Mouse (Mus musculus) forebrain, embryonic 11.5 days (tissue): ENCODE data around the gene 1190002N15Rik. TPM values are rescaled to one million over a fixed set of nuclear protein-coding genes. Genes with fewer than 3 reads are reported as not detected.

Experiments
- ATAC-seq: fragments of 200-750 bp; cut with Nextera tagmentation; replicated peaks from 2 replicates; pipeline ENCODE4 v1.8.0; 2017; ENCODE audit warnings: moderate TSS enrichment; ENCODE audit not compliant: low FRiP score
- DNase-seq: peaks from one replicate; pipeline ENCODE4 v3.0.0-alpha.2; 2017; ENCODE audit warnings: low spot score
- H3K27ac ChIP-seq: fragments of 300-500 bp; sonication (generic); 2 replicates; pipeline ENCODE4 v1.5.1; 2014; ENCODE audit warnings: low read depth, low read length
- H3K27me3 ChIP-seq: fragments of 300-500 bp; sonication (generic); 2 replicates; pipeline ENCODE4 v1.6.1; 2014; ENCODE audit warnings: mild to moderate bottlenecking, low read length, mixed read lengths; ENCODE audit not compliant: control insufficient read depth, insufficient read depth
- H3K36me3 ChIP-seq: fragments of 300-500 bp; sonication (generic); 2 replicates; pipeline ENCODE4 v1.6.1; 2014; ENCODE audit warnings: mild to moderate bottlenecking, low read length, moderate library complexity, mixed read lengths; ENCODE audit not compliant: control insufficient read depth, insufficient read depth
- H3K4me1 ChIP-seq: fragments of 300-500 bp; sonication (generic); replicated peaks from 2 replicates; pipeline ENCODE4 v1.6.1; 2014; ENCODE audit warnings: low read length, mixed read lengths; ENCODE audit not compliant: control insufficient read depth, insufficient read depth
- H3K4me2 ChIP-seq: fragments of 300-500 bp; sonication (generic); 2 replicates; pipeline ENCODE4 v1.6.1; 2014; ENCODE audit warnings: low read depth, mild to moderate bottlenecking, low read length, moderate library complexity, mixed read lengths; ENCODE audit not compliant: severe bottlenecking
- H3K4me3 ChIP-seq: fragments of 300-500 bp; sonication (generic); 2 replicates; pipeline ENCODE4 v1.5.1; 2014; ENCODE audit warnings: low read depth, low read length
- H3K9ac ChIP-seq: fragments of 300-500 bp; sonication (generic); 2 replicates; pipeline ENCODE4 v1.6.1; 2014; ENCODE audit warnings: low read length
- H3K9me3 ChIP-seq: fragments of 300-500 bp; sonication (generic); 2 replicates; pipeline ENCODE4 v1.6.1; 2016; ENCODE audit warnings: low read length, mixed read lengths; ENCODE audit not compliant: control insufficient read depth
- WGBS: fragments of 180-500 bp; shearing (Covaris S2); extraction: QIAGEN DNeasy Blood & Tissue Kit; methylation state at CpG from one replicate; pipeline ENCODE4 v1.1.7; 2014; 5-methylcytosine and 5-hydroxymethylcytosine counted together
- polyA plus RNA-seq: library from polyadenylated mRNA; unstranded; fragments of >200 nt; fragmentation: Nextera tagmentation; extraction: Ambion mirVana; gene quantifications from 2 replicates; pipeline ENCODE4 v1.2.1, GENCODE M21; 2014

The 1190002N15Rik gene
- 21.8 and 25.3 TPM in 2 replicates for polyA plus RNA-seq

- under 1% methylated on average over 68 of the region's 104 CpGs for WGBS
- ATAC-seq (peak; percentile 91), DNase-seq (peak; percentile 97)
- H3K27ac ChIP-seq, result peak within 1 kb of the TSS; percentile 90
- H3K4me1 ChIP-seq, result peaks cover 4% of the 10 kb centered on the region; the same call in 1 of the 2 replicates
- H3K36me3 ChIP-seq, result no peaks in the 10 kb centered on the region
- H3K9me3 ChIP-seq, result no peaks in the 10 kb centered on the region
- H3K9ac ChIP-seq, result peak within 1 kb of the TSS; percentile 81
- H3K27me3 ChIP-seq, result no peaks in the 10 kb centered on the region
- peak within 1 kb of the TSS; percentile 90 for H3K4me2 ChIP-seq
- H3K4me3 ChIP-seq, result peak within 1 kb of the TSS; percentile 72
Observed at GRCm38 (mm10) chr9:94537970-94538822, at the start of gene 1190002N15Rik. TSS of gene 1190002N15Rik (minus strand) at chr9:94538081.

DNA sequence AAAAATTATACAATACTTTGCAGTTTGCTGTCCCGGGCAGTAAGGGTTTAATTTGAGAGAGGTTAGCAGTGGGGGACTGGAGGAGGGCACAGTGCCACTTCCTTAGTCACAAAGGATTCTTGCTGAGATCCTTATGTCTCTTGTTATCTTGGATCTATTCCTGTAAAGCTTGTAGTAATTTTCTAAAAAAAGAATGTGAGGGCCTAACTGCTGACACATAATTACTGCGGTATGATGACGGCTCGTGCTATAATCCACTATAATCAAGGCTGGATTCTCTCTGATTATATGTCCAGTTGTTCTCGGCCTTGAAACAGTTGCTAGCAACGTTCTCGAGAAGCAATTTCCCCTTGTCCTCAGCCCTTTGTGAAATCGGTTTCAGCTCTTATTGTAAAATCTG is 44.4 kb upstream of the 1190002N15Rik start:
- H3K9me3 ChIP-seq, result no peaks in the 10 kb centered on the region
- H3K4me3 ChIP-seq, result no peak overlapping the region
- no peak for DNase-seq
- no peak overlapping the region for H3K9ac ChIP-seq
- no peaks in the 10 kb centered on the region for H3K4me1 ChIP-seq
- no peaks in the 10 kb centered on the region for H3K36me3 ChIP-seq
- 66% methylated on average over 8 of the region's 8 CpGs for WGBS
- H3K27me3 ChIP-seq, result no peaks in the 10 kb centered on the region
- no peak for ATAC-seq
- H3K27ac ChIP-seq, result no peak overlapping the region
- no peak overlapping the region for H3K4me2 ChIP-seq

GRCm38 (mm10) chr9:94581661-94582060 is 43.8 kb upstream of the 1190002N15Rik start:
- WGBS, result 94% methylated on average over 4 of the region's 4 CpGs
- ATAC-seq (no peak), DNase-seq (no peak)
- H3K9me3 ChIP-seq, result no peaks in the 10 kb centered on the region
- no peak overlapping the region for H3K27ac ChIP-seq
- no peak overlapping the region for H3K9ac ChIP-seq
- H3K36me3 ChIP-seq, result no peaks in the 10 kb centered on the region
- no peaks in the 10 kb centered on the region for H3K4me1 ChIP-seq
- H3K4me3 ChIP-seq, result no peak overlapping the region
- no peak overlapping the region for H3K4me2 ChIP-seq
- no peaks in the 10 kb centered on the region for H3K27me3 ChIP-seq

- Histone ChIP-seq H3K9me3 (no peaks in the 10 kb centered on the region), H3K9ac (no peak overlapping the region), H3K4me3 (no peak overlapping the region), H3K36me3 (no peaks in the 10 kb centered on the region), H3K27me3 (no peaks in the 10 kb centered on the region), H3K4me2 (no peak overlapping the region), H3K27ac (no peak overlapping the region), H3K4me1 (no peaks in the 10 kb centered on the region)
- DNase-seq (no peak), ATAC-seq (no peak)
- 89% methylated on average over 3 of the region's 3 CpGs for WGBS
Observed at GRCm38 (mm10) chr9:94580071-94580737, 42.3 kb upstream of the 1190002N15Rik start.

DNA sequence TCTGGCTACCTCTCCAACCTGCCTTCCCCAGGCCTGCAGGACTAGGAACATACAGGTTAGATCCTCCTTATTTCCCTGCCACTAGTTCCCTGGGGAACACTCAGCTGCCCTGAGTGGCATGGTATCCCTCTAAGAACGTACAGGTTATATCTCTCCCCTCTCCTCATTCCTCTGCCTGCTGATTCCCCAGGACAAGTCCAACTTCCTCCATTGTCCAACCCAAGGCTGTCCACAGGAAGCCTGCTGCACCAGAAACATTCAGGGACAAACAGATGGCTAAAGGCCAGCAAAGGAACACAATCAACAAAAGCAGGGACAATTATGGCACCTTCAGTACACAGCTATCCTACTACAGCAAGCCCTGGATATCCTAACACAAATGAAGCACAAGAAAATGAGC is 33.9 kb upstream of the 1190002N15Rik start:
- DNase-seq (no peak), ATAC-seq (no peak)
- Histone ChIP-seq H3K9me3 (no peaks in the 10 kb centered on the region), H3K4me1 (no peaks in the 10 kb centered on the region), H3K9ac (no peak overlapping the region), H3K4me2 (no peak overlapping the region), H3K36me3 (no peaks in the 10 kb centered on the region), H3K27me3 (no peaks in the 10 kb centered on the region), H3K27ac (no peak overlapping the region), H3K4me3 (no peak overlapping the region)
- 67% methylated on average over 1 of the region's 1 CpGs for WGBS

DNA sequence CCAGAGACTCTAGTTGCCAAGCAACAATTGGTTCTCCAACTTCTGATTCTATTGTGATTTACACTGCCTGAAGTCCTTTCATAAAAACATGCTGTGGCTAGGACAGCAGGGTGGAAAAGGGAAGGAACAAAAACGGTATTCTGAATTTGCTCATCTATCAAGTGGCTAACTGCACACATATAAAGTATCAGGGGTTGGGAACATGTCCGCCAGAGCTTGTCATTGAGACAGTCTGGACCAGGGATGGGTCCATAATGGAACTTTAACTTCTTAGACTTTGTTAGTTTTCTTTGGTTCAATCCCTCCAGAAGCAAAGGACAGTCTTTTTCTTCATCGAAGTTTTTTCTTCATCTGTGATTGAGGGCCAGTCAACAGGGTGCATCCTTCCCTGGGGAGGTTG is 30.5 kb upstream of the 1190002N15Rik start:
- DNase-seq (no peak), ATAC-seq (no peak)
- Histone ChIP-seq H3K9ac (no peak overlapping the region), H3K4me1 (no peaks in the 10 kb centered on the region), H3K4me3 (no peak overlapping the region), H3K9me3 (no peaks in the 10 kb centered on the region), H3K4me2 (no peak overlapping the region), H3K27me3 (no peaks in the 10 kb centered on the region), H3K36me3 (no peaks in the 10 kb centered on the region), H3K27ac (no peak overlapping the region)
- 84% methylated on average over 3 of the region's 3 CpGs for whole genome bisulfite sequencing

GRCm38 (mm10) chr9:94567722-94568314 is 29.9 kb upstream of the 1190002N15Rik start:
- H3K9ac ChIP-seq, result no peak overlapping the region
- no peak overlapping the region for H3K4me3 ChIP-seq
- WGBS, result 93% methylated on average over 5 of the region's 5 CpGs
- no peaks in the 10 kb centered on the region for H3K9me3 ChIP-seq
- DNase-seq (no peak), ATAC-seq (no peak)
- no peaks in the 10 kb centered on the region for H3K4me1 ChIP-seq
- no peak overlapping the region for H3K27ac ChIP-seq
- H3K36me3 ChIP-seq, result no peaks in the 10 kb centered on the region
- H3K27me3 ChIP-seq, result no peaks in the 10 kb centered on the region
- H3K4me2 ChIP-seq, result no peak overlapping the region

DNA sequence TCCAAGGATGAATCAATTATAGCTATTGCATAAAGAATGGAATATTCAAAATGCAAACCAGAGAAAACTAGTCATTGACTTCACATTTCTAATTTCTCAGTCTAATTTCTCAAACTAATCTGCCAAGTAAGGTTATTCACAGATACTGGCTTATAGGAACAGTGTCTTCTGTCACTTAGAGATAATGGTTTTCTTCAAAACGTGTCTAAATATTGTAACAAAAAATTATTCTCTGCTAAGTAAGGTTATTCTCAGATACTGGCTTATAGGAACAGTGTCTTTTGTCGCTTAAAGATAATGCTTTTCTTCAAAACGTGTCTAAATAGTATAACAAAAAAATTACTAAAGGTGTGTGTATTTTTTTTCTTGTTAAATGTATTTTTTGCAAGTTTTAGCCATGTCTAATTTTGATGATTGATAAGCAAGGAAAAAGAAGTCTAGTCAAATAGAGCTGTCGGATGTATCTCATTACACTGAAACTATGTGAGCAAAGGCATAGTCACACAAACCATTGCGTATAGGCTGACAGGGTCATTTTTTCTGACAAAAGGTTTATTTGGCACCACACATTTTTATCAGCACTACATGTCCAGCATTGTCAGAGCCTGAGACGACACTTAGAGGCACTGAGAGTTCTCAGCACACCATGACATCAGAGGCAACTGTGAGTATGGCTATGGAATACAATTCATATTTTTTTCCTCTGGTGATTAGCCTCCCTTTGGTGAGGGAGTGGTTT is 19.1 kb upstream of the 1190002N15Rik start:
- Histone ChIP-seq H3K36me3 (no peaks in the 10 kb centered on the region), H3K9ac (no peak overlapping the region), H3K4me2 (no peak overlapping the region), H3K4me3 (no peak overlapping the region), H3K27me3 (no peaks in the 10 kb centered on the region), H3K4me1 (no peaks in the 10 kb centered on the region), H3K27ac (no peak overlapping the region), H3K9me3 (no peaks in the 10 kb centered on the region)
- WGBS, result 84% methylated on average over 6 of the region's 6 CpGs
- DNase-seq (no peak), ATAC-seq (no peak)
